Mouse (Mus musculus): ENCODE data around the gene Faf2.

The Faf2 gene

DNA sequence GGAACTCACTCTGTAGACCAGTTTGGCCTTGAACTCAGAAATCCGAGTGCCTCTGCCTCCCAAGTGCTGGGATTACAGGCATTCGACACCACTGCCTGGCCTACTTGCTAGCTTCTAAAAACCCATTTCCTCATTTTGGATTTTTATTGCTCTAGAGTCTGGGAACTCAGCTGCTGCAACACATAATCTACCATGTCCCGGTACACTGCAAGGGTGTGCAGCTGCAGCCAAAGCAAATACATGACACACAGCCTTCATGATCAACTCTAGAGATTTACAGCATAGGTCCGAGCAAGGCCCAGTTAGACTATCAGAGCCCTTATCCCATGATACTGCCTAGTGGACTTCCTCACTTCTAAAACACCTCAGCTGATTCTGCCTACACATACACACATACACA lies 56.7 kb downstream of the Faf2 start:
- no peak for DNase-seq (ENCODE audit: low spot score in 2 of 2)

- no peak for DNase-seq (ENCODE audit: low spot score in 2 of 2)
Observed at GRCm38 (mm10) chr13:54680184-54680853, 58.7 kb downstream of the Faf2 start.

DNA sequence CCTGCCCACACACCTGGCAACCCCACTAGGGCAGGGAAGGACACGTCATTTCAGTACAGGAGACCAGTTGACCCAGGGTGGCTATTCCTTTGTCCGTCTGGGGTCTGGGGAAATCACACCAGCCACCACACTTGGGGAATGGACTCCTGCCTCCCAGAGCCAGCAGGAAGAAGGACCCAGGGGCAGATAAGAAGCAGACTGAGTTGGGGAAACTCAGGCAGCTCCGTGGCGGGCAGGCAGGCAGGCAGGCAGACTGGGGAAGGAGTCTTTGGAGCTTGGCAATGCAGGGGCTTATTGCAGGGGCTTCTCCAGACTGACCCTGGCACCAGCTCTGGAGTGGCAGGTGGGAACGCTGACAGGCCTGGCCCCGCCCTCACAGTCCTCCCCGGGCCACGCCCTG lies 59.7 kb downstream of the Faf2 start:
- DNase-seq (ENCODE audit: low spot score in 2 of 2): no peak

GRCm38 (mm10) chr13:54683301-54683700 lies 61.7 kb downstream of the Faf2 start:
- no peak for DNase-seq (ENCODE audit: low spot score in 2 of 2)

- DNase-seq (ENCODE audit: low spot score in 2 of 2): no peak
Observed at GRCm38 (mm10) chr13:54684140-54684896, 62.7 kb downstream of the Faf2 start.

- DNase-seq (ENCODE audit: low spot score in 2 of 2): peak; percentile 25 to 34
Observed at GRCm38 (mm10) chr13:54685174-54685573, 63.6 kb downstream of the Faf2 start.

DNA sequence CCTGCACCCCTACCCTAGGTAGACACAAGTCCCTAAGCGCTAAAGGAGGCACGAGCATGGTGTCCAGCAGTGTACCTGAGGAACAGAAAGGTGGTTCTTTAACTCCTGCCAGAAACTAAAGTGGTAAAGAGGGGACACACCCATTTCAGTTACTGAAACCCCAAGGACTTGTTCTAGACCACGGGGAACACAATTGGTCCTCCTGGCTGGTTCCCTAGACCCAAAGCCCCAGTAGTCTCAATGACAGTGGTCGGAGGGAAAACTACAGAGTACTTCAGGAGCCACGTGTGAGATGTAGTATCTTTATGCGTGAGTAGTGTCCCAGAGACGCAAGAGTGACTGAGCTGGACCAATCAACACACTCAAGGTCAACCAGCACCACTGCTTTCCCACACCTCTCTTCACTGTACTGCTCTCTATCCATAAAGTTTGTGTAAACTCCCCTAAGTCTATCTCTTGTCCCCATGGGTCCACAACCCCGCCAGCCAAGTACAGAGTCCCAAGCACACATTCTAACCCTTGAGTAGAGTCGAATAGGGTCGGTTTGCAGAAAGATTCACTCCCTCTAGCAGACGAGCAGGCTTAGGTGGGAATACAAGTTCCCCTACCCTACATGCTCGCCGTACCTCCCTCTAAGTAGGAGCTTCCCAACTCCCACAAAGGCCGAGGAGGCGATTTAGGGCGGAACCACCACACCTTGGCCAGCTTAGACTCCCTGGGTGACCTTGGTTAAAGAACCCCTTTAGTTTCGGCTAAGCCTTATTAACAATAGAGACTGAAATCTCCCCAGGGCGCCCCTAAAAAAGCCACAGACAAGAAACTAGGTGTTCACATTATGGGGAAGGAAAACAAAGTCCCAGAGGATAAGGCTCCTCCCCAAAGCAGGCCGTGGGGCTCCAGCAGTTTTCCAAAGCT lies 64.8 kb downstream of the Faf2 start:
- no peak for DNase-seq (ENCODE audit: low spot score in 2 of 2)

DNA sequence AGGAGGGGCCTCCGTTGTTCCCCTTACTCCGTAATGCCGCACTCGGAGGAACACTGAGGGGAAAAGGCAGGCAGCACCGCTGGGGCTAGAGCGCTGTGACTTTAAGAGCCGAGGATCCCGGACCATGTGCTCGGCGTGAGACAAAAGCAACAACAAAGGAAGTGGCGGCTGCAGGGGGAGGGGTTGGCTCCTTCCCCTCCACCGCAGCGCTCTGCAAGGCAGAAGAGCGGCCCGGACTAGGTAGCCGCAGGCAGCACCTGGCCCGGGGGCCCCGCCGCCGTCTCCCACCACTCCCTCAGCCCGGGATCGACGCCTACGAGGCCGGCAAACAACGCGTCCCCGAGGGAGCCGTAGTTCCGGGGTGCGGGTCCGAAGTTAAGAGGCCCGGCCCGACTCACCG lies 65.5 kb downstream of the Faf2 start:
- DNase-seq (ENCODE audit: low spot score in 2 of 2): peak; percentile 72 to 73

- DNase-seq (ENCODE audit: low spot score in 2 of 2): peak; percentile 97
Observed at GRCm38 (mm10) chr13:54687575-54688424, 66.2 kb downstream of the Faf2 start.

GRCm38 (mm10) chr13:54690151-54690740 lies 68.7 kb downstream of the Faf2 start:
- DNase-seq (ENCODE audit: low spot score in 2 of 2): no peak

DNA sequence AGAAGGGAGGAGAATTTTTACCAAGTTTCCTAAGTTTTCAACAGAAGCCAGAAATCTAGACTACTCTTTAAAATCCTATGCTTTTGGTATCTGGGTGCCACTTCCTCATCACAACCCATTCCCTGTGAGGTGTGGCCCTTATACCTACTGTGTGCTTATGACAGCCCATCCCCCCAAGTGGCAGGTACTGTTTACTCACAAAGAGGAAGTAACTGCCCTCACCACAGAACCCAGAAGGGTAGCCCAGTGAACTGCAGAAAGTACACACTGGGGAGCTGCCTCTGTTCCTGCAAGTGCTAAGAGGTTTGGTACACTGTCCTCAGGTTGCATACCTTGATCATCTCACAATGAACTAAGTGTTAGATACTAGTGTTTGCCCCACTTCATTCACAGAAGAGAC lies 70.2 kb downstream of the Faf2 start:
- no peak for DNase-seq (ENCODE audit: low spot score in 2 of 2)

GRCm38 (mm10) chr13:54692711-54693557 lies 71.3 kb downstream of the Faf2 start:
- DNase-seq (ENCODE audit: low spot score in 2 of 2): no peak

GRCm38 (mm10) chr13:54693558-54694347 lies 72.2 kb downstream of the Faf2 start, which contains the start of gene Rnf44:
Rnf44 (minus strand) TSS chr13:54693907.
- peak; percentile 94 to 99 for DNase-seq (ENCODE audit: low spot score in 2 of 2)

DNA sequence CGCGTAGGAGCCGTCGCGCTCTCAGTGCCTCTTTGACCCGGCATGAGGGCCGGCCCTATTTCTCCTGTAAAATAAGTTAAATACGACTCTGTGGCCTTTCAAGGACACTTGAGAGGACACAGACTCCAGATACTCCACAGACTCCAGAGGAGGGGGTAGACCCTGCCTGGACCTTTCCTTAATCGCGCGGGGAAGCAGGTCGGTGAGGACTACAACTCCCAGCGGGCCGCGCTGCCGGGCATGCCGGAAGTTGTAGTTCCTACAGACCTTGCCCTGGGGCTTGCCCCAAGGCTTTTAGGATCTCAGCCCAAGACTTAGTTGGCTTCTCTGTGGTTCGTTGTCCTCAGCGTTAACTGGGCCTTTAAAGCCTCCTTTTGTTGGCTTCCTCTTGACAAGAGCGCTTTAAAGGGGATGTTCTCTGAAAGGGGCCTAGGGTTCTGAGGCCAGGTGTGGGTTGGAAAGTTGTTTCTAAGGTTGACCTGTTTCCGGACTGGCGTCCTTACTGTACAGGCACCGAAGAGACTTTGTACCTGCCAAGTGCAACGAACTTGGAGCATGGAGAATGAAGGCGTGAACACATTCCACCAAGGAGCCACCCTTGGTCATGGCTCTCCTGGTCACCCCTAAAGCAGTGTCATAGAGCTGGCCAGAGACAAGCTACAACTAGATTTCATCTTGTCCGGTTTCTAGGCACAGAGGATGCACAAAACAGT lies 72.9 kb downstream of the Faf2 start:
- peak in 1 of 2 experiments; percentile 83 for DNase-seq (ENCODE audit: low spot score in 2 of 2)

GRCm38 (mm10) chr13:54695479-54696230 lies 74.1 kb downstream of the Faf2 start:
- no peak for DNase-seq (ENCODE audit: low spot score in 2 of 2)

DNA sequence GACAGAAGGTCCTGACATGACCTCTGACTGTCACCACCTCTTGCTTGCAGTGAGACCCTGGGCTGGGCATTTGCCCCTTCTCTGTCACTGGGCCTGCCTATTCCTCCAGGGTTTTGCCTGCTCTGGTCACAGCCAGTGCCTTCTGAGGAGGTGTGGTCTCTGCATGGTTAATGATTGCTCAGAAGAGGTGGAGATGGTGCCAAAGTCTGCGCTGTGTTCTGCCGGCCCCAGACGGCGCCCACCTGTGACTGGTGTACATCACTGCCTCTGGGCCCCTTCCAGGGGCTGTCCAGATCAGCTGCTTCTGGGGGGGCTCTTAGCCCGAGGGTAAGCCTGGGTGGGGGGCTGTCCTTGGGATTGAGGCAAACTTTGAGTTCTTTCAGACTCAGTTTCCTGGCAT lies 79.7 kb downstream of the Faf2 start, which contains the start of gene Cdhr2:
Cdhr2 (plus strand) TSS at position 219 of the 400 bp plus-strand sequence.
- no peak for DNase-seq (ENCODE audit: low spot score in 2 of 2)

DNA sequence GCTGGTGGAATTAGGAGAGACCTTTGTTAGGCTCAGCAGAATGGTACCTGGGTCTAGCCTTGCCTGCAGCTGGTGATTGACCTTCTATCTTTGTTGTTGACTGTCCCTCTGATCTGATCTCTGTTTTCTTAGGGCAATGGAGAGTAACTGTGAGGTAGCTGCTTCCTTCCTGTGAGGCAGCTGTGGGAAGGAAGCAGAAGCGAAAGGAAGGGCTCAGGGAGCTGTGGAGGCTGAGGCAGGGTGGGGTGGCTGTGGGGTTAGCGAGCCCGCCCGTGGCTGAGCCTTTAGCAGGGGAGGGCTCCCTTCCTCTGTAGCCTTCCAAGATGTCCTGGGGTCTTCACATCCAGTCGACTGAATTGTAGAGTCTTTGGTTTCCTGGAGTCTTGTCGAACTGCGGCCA lies 80.9 kb downstream of the Faf2 start:
- DNase-seq (ENCODE audit: low spot score in 2 of 2): no peak

- no peak for DNase-seq (ENCODE audit: low spot score in 2 of 2)
Observed at GRCm38 (mm10) chr13:54704890-54705289, 83.3 kb downstream of the Faf2 start.
